Mouse (Mus musculus) testis, adult 2 months (tissue): ENCODE data around the gene Kcnip1.

ENCODE experiments used
- CTCF ChIP-seq: fragments of 200-500 bp; IDR thresholded peaks from 2 replicates; pipeline ENCODE4 v1.5.1; 2012; ENCODE audit warnings: low read depth, mild to moderate bottlenecking, inconsistent platforms, low read length, moderate library complexity; ENCODE audit not compliant: control insufficient read depth, insufficient read depth, insufficient replicate concordance
- POLR2A ChIP-seq: fragments of 200-500 bp; IDR thresholded peaks from 2 replicates; pipeline ENCODE4 v1.6.1; 2012; ENCODE audit warnings: low read depth, mild to moderate bottlenecking, inconsistent platforms, low read length, moderate library complexity; ENCODE audit not compliant: control insufficient read depth

GRCm38 (mm10) chr11:33938561-33939274, 54.2 kb downstream of the Kcnip1 start:
- TF ChIP-seq CTCF (no peak), POLR2A (no peak)
